Mouse (Mus musculus): ENCODE measurements at regions not wholly inside any gene's neighbourhood (a gene's known extent, or its start where the extent isn't known, plus 50 kb on each side); places are given as distances from the start of the nearest gene placed in this dataset.

DNA sequence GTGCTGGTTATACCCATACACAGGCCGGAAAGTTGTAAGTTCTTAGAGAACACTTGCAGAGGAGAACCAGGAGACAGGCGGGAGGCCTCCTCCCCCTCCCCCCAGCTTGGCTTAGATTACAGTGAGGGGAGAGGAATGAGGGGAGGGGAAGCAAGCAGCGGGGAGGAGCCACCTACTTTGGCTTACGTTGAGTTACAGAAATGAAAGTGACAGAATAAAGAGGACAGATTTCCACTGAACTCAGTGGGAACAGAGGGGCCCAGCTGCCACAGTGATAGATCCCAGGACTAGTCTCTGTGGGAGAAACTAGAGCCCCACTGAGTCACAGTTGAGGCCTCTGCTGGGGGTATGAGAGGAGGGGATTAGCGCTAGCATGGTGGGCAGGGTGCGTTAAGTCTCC, 86.5 kb upstream of the Gm11983 start:
- DNase-seq, result no peak

- no peak for DNase-seq
These were observed 81.1 kb upstream of the Gm11983 start for GRCm38 (mm10) chr11:6918546-6918945.

DNA sequence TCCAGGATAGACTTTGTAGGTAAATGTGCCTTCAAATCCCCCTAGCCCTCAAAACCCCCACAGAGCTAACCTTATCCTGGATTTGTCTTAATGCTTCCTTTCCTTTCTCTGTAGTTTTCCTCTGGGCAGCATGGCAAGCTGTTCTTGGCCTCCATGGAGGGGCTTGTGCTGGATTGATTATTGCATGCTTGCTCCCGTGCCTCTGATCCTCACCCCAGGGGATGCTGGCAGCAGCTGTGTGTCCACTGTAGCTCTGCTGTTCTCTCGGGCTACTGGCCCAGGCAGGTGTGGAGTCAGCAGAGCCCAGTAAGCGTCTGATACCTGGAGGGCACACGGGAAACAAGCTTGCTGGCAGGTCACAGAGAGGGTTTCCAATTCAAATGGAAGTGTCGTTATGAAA, 68.2 kb upstream of the Gm11983 start:
- no peak for DNase-seq

- no peak for DNase-seq
These were observed 65.5 kb upstream of the Gm11983 start for GRCm38 (mm10) chr11:6902991-6903390.

- DNase-seq, result no peak
These were observed 64.8 kb upstream of the Gm11983 start for GRCm38 (mm10) chr11:6902271-6902670.

- no peak for DNase-seq
These were observed 63.5 kb upstream of the Gm11983 start for GRCm38 (mm10) chr11:6900769-6901481.

DNA sequence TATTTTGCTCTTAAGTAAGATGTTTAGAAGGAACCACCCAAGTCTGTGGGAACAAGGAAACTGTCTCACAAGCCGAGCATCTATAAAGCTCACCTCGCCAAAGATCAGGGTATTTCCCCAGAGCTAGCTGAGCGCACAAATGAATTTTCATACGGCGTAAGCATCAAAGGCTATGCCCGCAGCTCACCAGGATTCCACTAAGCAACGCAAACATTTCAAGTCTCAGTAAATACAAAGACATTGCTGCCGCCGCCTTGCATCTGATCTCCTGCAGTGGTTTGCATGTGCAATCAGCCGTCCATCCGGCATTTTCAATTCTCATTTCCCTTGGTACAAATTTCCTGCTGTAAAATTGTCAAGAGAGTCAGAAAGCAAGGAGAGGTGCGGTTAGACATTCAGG, 62.9 kb upstream of the Gm11983 start:
- no peak for DNase-seq

DNA sequence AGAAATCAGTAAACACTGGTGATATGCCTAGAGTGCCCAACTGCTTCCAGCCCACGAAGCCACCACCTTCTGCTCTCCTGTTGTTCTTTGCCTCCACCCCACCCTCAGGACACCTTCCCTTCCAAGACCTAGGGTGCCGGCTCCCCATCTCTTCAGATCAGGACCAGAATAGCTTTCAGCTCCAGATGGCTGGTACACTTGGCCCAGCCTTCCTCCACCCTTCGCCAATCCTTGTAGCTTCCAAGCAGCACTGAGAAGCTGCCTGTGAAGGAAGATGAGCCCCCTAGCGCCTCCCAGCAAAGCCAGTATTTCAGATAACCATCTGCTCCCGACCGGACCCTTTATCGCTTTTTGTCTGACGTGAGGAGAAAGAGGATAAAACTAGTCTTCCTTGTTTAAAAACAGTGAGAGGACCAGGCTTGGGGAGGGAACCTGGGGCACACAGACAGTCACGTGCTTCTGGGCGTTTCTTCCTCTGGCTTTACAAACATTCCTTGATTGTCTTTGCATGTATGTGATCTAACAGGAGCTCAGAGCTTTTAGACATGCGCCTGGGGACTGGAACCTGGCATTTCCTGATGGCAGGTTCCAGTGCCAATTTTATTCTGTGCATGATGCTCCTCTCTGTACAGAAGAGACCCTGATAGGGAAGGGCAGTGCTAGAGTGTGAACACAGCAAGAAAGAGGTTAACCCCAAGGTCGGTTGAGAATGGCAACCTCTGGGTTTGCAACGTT, 62.0 kb upstream of the Gm11983 start:
- DNase-seq, result no peak

- no peak for DNase-seq
These were observed 61.1 kb upstream of the Gm11983 start for GRCm38 (mm10) chr11:6898357-6899097.

DNA sequence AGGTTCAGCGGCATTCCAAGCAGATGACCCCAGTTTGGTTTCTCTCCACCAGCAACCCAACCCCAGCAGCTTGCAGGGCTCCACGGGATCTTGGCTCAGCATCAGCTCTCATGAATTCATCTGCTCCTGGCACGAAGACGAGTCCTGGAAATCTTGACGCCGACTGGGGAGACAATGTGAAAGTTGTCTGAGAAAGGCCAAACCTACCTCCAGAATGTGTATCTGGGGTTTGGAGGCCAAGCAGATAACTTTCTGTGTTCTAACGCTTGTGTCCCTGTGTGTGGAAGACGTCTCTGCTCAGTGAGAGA, 58.3 kb upstream of the Gm11983 start:
- DNase-seq, result no peak

- DNase-seq, result no peak
These were observed 57.7 kb upstream of the Gm11983 start for GRCm38 (mm10) chr11:6894911-6895785.

DNA sequence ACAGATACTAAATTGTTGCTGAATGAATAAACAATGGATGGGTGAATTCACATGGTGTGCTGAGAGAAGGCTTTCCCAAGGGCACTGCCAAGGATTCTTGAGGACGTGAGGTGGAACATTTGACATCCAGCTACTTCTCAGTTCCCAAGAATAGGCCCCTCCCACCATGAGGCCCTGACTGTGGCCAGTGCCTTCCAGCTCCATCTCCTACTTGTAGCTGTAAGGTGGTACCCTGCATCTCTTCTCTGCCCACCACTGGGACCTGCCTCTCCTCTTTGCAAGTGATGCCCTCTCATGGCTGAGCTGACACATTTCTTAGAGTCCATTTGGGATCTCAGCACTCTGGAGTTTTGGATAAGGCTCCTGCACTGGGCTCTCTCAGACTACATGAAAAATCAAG, 56.3 kb upstream of the Gm11983 start:
- DNase-seq, result no peak

GRCm38 (mm10) chr11:6893063-6893462, 55.6 kb upstream of the Gm11983 start:
- DNase-seq, result no peak

GRCm38 (mm10) chr11:6890450-6890849, 53.0 kb upstream of the Gm11983 start:
- no peak for DNase-seq

DNA sequence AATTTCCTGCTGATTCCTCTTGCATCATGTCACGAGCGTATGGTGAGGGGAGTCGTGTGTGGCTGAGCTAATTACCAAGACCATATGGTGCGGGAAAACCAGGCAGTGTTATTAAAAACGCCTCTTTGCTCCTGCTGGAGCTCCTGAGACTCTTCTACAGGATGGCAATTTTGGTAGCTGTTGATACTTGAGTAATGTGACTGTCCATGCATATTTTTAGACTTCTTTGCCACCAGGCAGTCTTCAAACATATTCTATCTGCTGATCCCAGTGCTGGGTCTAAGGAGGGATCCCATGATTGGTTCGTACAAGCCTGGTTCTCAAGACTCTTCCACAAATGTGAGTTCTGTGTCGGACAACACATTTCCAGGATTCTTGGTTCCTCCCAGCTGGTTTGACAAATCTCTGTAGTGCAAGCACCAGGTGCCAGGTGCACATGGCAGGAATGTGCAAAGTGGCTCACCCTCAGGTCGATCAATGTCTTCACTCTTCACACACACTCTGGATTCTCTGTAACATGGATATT, 52.3 kb upstream of the Gm11983 start:
- no peak for DNase-seq

DNA sequence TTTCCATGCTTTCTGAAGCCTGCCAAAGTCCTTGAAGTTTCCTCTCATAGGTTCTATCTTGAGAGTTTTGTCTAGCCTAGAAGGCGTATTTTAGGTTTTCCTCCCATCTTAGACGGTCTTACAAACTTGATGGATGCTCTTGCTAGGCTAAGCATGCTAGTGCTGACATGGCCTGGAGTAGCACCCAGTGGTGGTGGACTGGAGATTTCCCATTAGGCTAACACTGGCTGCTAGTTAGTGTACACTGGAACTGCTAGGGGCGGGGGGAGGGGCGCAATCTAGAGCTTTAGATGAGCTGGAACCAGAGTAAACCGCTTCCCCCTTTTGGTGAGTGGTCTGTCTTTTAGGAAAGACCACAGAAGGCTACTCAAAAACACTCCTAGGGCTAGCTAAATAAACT, 51.7 kb upstream of the Gm11983 start:
- no peak for DNase-seq
